Mouse (Mus musculus): ENCODE measurements around the gene Nxpe3. TPM values are rescaled to one million over a fixed set of nuclear protein-coding genes. Genes with fewer than 3 reads are reported as not detected.

The Nxpe3 gene
- total and polyA plus RNA-seq, 3 experiments: 2.7 to 4.3 TPM; not detected in 1

Other genes with a start within 250 kb of the Nxpe3 start
- gene Nfkbiz, start 56.4 kb downstream of the Nxpe3 start, total RNA-seq (2012; rRNA removed): 1.3 and 1.4 TPM in 2 replicates
- 1 to 10 TPM in 1 of 2 experiments, not detected in 1; 2.4 TPM for gene Nfkbiz, start 56.4 kb downstream of the Nxpe3 start, polyA plus RNA-seq (2012; ENCODE audit: insufficient read depth in 1 of 2, insufficient read length in 2 of 2, low read depth in 1 of 2, low replicate concordance in 2 of 2, missing spikeins in 1 of 2)
- gene Cep97, start 39.6 kb upstream of the Nxpe3 start, total RNA-seq (2012; rRNA removed): 11.1 and 12.9 TPM in 2 replicates
- 10 to 100 TPM in 1 of 2 experiments, not detected in 1; 10.7 TPM for gene Cep97, start 39.6 kb upstream of the Nxpe3 start, polyA plus RNA-seq (2012; ENCODE audit: insufficient read depth in 1 of 2, insufficient read length in 2 of 2, low read depth in 1 of 2, low replicate concordance in 2 of 2, missing spikeins in 1 of 2)
- gene Rpl24, start 71.0 kb upstream of the Nxpe3 start, total RNA-seq (2012; rRNA removed): 1,495 and 1,552 TPM in 2 replicates
- gene Rpl24, start 71.0 kb upstream of the Nxpe3 start, polyA plus RNA-seq (2012; ENCODE audit: insufficient read depth in 1 of 2, insufficient read length in 2 of 2, low read depth in 1 of 2, low replicate concordance in 2 of 2, missing spikeins in 1 of 2): 100 to 1,000 TPM in 1 of 2 experiments, not detected in 1; 132 TPM
- 17.6 and 19.0 TPM in 2 replicates for gene Zbtb11, start 78.6 kb upstream of the Nxpe3 start, total RNA-seq (2012; rRNA removed)
- 10 to 100 TPM in 1 of 2 experiments, not detected in 1; 12.5 TPM for gene Zbtb11, start 78.6 kb upstream of the Nxpe3 start, polyA plus RNA-seq (2012; ENCODE audit: insufficient read depth in 1 of 2, insufficient read length in 2 of 2, low read depth in 1 of 2, low replicate concordance in 2 of 2, missing spikeins in 1 of 2)
- 70.9 and 79.1 TPM in 2 replicates for gene Pcnp, start 134.5 kb upstream of the Nxpe3 start, total RNA-seq (2012; rRNA removed)
- gene Pcnp, start 134.5 kb upstream of the Nxpe3 start, polyA plus RNA-seq (2012; ENCODE audit: insufficient read depth in 1 of 2, insufficient read length in 2 of 2, low read depth in 1 of 2, low replicate concordance in 2 of 2, missing spikeins in 1 of 2): 100 to 1,000 TPM in 1 of 2 experiments, 10 to 100 TPM in 1; 88.5 to 128 TPM
- gene Trmt10c, start 142.5 kb upstream of the Nxpe3 start, total RNA-seq (2012; rRNA removed): 28.7 and 32.3 TPM in 2 replicates
- 10 to 100 TPM; 16.5 to 48.5 TPM for gene Trmt10c, start 142.5 kb upstream of the Nxpe3 start, polyA plus RNA-seq (2012; ENCODE audit: insufficient read depth in 1 of 2, insufficient read length in 2 of 2, low read depth in 1 of 2, low replicate concordance in 2 of 2, missing spikeins in 1 of 2)
- gene Senp7, start 153.1 kb upstream of the Nxpe3 start, total RNA-seq (2012; rRNA removed): 7.7 and 8.1 TPM in 2 replicates
- gene Senp7, start 153.1 kb upstream of the Nxpe3 start, polyA plus RNA-seq (2012; ENCODE audit: insufficient read depth in 1 of 2, insufficient read length in 2 of 2, low read depth in 1 of 2, low replicate concordance in 2 of 2, missing spikeins in 1 of 2): 10 to 100 TPM in 1 of 2 experiments, not detected in 1; 15.0 TPM